In genomic region chr11:34054031-34054727, GRCm38 (mm10) we compare ENCODE assay signal across 21 mouse cellular contexts. TPM values are rescaled to one million over a fixed set of nuclear protein-coding genes. Genes with fewer than 3 reads are reported as not detected.
DNase-seq lines count a peak whose midpoint lies in the region; ATAC-seq lines count a peak whose summit lies in the region.
"Had no signal": no experiment of that assay in that cellular context is flagged by ENCODE, and none has a peak within 500 bp of the region (broad histone marks: within the 10 kb centered on the region; RNA-seq: fewer than 3 reads in every experiment).

No protein-coding gene starts in this region.

- no peak overlapping the region for H3K9ac ChIP-seq in intestine, embryonic 16.5 days (ENCODE audit: low read depth, low read length)
- H3K9ac ChIP-seq: forebrain, embryonic 13.5 days; intestine, embryonic 15.5 days; limb, embryonic 12.5 days; neural tube, embryonic 15.5 days had no signal

- no peak overlapping the region for H3K4me3 ChIP-seq in intestine, embryonic 16.5 days (ENCODE audit: low read length)
- H3K4me3 ChIP-seq: forebrain, embryonic 13.5 days; gastrocnemius, adult 2 months; intestine, embryonic 15.5 days; limb, embryonic 12.5 days; neural tube, embryonic 15.5 days had no signal

- no peaks in the 10 kb centered on the region for H3K27me3 ChIP-seq in intestine, embryonic 16.5 days (replicated peaks; ENCODE audit: control insufficient read depth, insufficient read depth, low read length)
- H3K27me3 ChIP-seq: forebrain, embryonic 13.5 days; intestine, embryonic 15.5 days; limb, embryonic 12.5 days; neural tube, embryonic 15.5 days had no signal

- 75% methylated on average over 7 of the region's 7 CpGs for WGBS in intestine, embryonic 16.5 days

- no peaks in the 10 kb centered on the region for H3K36me3 ChIP-seq in intestine, embryonic 16.5 days (ENCODE audit: control insufficient read depth, insufficient read depth, low read length)
- H3K36me3 ChIP-seq: intestine, embryonic 15.5 days; limb, embryonic 12.5 days; neural tube, embryonic 15.5 days had no signal

- no peaks in the 10 kb centered on the region for H3K4me1 ChIP-seq in intestine, embryonic 16.5 days (ENCODE audit: control insufficient read depth, insufficient read depth, low read length)
- H3K4me1 ChIP-seq: forebrain, embryonic 13.5 days; intestine, embryonic 15.5 days; limb, embryonic 12.5 days; neural tube, embryonic 15.5 days had no signal

- no peak for ATAC-seq in intestine, embryonic 16.5 days
- ATAC-seq: forebrain, embryonic 13.5 days; intestine, embryonic 15.5 days had no signal

- no peak overlapping the region for H3K4me2 ChIP-seq in intestine, embryonic 16.5 days (ENCODE audit: low read depth, low read length)
- H3K4me2 ChIP-seq: forebrain, embryonic 13.5 days; heart, embryonic 11.5 days; intestine, embryonic 15.5 days; limb, embryonic 12.5 days; neural tube, embryonic 15.5 days had no signal

- no peak overlapping the region for H3K27ac ChIP-seq in intestine, embryonic 16.5 days (ENCODE audit: low read length)
- H3K27ac ChIP-seq: forebrain, embryonic 13.5 days; gastrocnemius, adult 2 months; intestine, embryonic 15.5 days; limb, embryonic 12.5 days; neural tube, embryonic 15.5 days had no signal

- H3K9me3 ChIP-seq in intestine, embryonic 16.5 days (ENCODE audit: control insufficient read depth, low read length), result no peaks in the 10 kb centered on the region
- H3K9me3 ChIP-seq: forebrain, embryonic 13.5 days; intestine, embryonic 15.5 days; limb, embryonic 12.5 days; neural tube, embryonic 15.5 days had no signal

- peak; percentile 42 for DNase-seq in adrenal gland, adult 2 months
- DNase-seq in adrenal gland, postnatal 10 days, result no peak
- DNase-seq in right cerebral cortex, postnatal 10 days (ENCODE audit: low spot score in 2 of 2), result peak; percentile 57 to 72
- DNase-seq in right cerebral cortex, postnatal 4 days, result no peak
- DNase-seq in induced T-regulatory cell, adult 2 months (ENCODE audit: low read depth), result peak; percentile 66
- peak; percentile 24 for DNase-seq in telencephalon, adult 2 months (ENCODE audit: low read depth, low spot score)
- DNase-seq in adipocyte (ENCODE audit: low spot score), result no peak
- DNase-seq: cerebellum, adult 8-10 months; gastrocnemius, adult 2 months; kidney, postnatal 14 days; layer of hippocampus, postnatal 36 days; spleen, adult 18-20 months had no signal

RNA-seq across cellular contexts. Expression of gene Lcp2, which starts 7.5 kb away (rescaled TPM):
- total RNA-seq in adrenal gland, adult 2 months (2021), result 1 to 10 TPM; 2.9 to 5.6 TPM
- polyA plus RNA-seq in adrenal gland, adult 2 months (2012; rRNA removed), result 1.3 and 1.4 TPM in 2 replicates
- total RNA-seq in adrenal gland, postnatal 10 days (2021), result 1 to 10 TPM; 5.0 to 5.5 TPM
- polyA plus RNA-seq in intestine, embryonic 16.5 days (2015; fragmentation: Nextera tagmentation; extraction: Ambion mirVana), result 3.1 and 4.1 TPM in 2 replicates

RNA-seq across cellular contexts. Expression of gene 4930469K13Rik, which starts 44.2 kb away (rescaled TPM):
- not detected for total RNA-seq in adrenal gland, adult 2 months (2021)
- not detected in 2 replicates for polyA plus RNA-seq in adrenal gland, adult 2 months (2012; rRNA removed)
- total RNA-seq in adrenal gland, postnatal 10 days (2021), result not detected
- 0.68 TPM in 1 of 2 replicates, not detected in the other for polyA plus RNA-seq in intestine, embryonic 16.5 days (2015; fragmentation: Nextera tagmentation; extraction: Ambion mirVana)
- total RNA-seq: G1E; gastrocnemius, adult 2 months; hematopoietic stem cell, adult 5-6 weeks; layer of hippocampus, postnatal 36 days had no signal
- polyA plus RNA-seq: forebrain, embryonic 13.5 days; G1E; heart, embryonic 11.5 days; intestine, embryonic 15.5 days; limb, embryonic 12.5 days; liver, embryonic 16.5 days had no signal

Comparison
In these comparisons a context has a peak if more than half of its experiments do, and no peak if none do; other contexts are left out.
1. DNase-seq: peak in adrenal gland, adult 2 months (single experiment), right cerebral cortex, postnatal 10 days (2 of 2), induced T-regulatory cell, adult 2 months (single experiment) and telencephalon, adult 2 months (single experiment); none in adrenal gland, postnatal 10 days (single experiment), right cerebral cortex, postnatal 4 days (single experiment) and adipocyte (single experiment).